Mouse (Mus musculus) lung, postnatal 0 days (tissue): ENCODE data around the gene Cdh4.

Experiments
- CTCF ChIP-seq: IDR thresholded peaks from 2 replicates; pipeline ENCODE4 v1.5.1; 2016; ENCODE audit warnings: antibody characterized with exemption, mild to moderate bottlenecking
- EP300 ChIP-seq: IDR thresholded peaks from 2 replicates; pipeline ENCODE4 v1.6.1; 2016; ENCODE audit warnings: antibody characterized with exemption, mild to moderate bottlenecking, control low read depth

- TF ChIP-seq CTCF (no peak), EP300 (no peak)
Observed at GRCm38 (mm10) chr2:179720366-179720765, 278.1 kb downstream of the Cdh4 start.
